Mouse (Mus musculus) lung, adult 2 months (tissue): ENCODE data around the gene Zfp644.

Source experiments
- CTCF ChIP-seq: fragments of 200-500 bp; IDR thresholded peaks from 2 replicates; pipeline ENCODE4 v1.5.1; 2011; ENCODE audit warnings: mild to moderate bottlenecking, low read length, control low read depth; ENCODE audit not compliant: insufficient read depth
- POLR2A ChIP-seq: fragments of 200-500 bp; IDR thresholded peaks from 2 replicates; pipeline ENCODE4 v1.6.1; 2011; ENCODE audit warnings: low read depth, mild to moderate bottlenecking, control low read depth, low read length, borderline replicate concordance; ENCODE audit errors: extremely low read depth

DNA sequence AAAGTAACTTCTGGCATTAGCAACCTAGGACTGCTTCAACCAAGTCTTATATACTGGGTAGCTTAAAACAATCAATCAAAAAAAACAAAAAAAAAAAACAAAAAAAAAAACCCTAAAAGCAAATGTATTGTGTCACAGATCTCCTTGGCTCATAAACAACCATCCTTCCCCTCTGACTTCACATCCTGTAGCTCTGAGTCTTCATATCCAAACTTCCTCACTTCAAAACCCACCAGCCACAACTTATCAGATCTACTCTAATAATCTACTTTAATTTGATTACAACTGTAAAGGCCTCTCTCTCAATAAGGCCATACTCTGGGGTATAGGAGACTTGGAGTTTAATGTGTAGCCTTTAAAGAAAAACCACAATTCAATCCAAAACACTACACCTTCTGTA lies 47.1 kb downstream of the Zfp644 start:
- TF ChIP-seq CTCF (no peak), POLR2A (no peak)
